Mouse (Mus musculus) right cerebral cortex, adult 18-20 months (tissue): ENCODE results near the gene Stom.

ENCODE experiments used
- DNase-seq: peaks from one replicate; pipeline ENCODE4 v3.0.0; 2022; ENCODE audit warnings: mixed read lengths

Stom gene

DNA sequence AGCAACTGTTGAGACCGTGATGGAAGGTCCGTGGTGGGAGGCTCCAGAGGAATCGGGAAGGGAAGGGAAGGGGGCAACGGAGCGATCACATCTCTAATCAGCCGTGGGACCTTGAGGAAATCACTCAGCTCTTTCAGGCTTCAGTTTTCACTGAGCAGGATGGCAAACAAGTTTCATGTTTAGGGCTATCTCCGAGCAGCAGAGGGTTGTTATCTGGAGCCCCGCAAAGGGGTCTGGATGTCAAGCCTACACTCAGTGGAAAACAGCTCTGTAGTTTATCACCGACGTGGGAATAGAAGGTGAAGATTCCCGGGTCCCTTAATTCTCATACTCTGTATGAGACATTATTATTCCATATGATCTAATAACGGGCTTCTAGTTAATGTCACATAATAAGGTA is 18.4 kb downstream of the Stom start:
- no peak for DNase-seq

DNA sequence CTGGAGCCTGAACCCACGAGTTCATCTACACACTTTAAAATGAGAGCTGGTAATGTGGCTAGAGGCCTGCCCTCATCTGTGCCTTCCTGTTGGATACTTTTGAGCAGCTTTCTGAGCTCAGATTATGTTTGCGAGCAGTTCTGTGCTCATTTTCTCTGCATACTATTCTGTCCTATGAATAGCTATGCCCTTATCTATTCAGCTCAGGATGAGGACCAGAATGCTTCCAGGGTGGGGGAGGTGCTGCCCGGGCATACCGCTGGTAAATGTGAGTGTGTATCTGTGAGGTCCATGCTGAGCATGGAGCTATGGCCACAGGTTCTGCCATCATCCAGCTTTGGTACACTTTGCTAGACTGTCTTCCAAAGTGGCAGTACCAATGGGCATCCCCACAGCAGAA is 19.2 kb downstream of the Stom start:
- no peak for DNase-seq

DNA sequence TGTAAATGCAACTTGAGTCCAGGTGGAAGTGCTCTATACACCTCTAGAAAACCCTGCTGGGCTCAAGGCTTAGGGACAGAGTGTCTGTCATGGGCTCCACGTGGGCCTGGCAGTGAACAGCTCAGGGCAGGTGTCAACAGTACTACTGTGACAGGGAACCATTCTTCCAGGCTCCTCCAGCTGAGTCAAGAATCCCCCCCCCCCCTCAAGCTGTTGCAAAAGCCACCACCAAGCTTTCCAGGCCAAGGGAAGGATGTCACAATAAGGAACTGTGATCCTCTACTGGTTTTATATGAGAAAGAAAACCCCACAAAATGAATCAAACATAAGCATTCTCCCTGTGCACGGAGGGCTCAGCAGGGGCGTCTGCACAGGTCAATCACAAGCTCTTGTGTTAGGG is 22.5 kb downstream of the Stom start:
- no peak for DNase-seq

DNA sequence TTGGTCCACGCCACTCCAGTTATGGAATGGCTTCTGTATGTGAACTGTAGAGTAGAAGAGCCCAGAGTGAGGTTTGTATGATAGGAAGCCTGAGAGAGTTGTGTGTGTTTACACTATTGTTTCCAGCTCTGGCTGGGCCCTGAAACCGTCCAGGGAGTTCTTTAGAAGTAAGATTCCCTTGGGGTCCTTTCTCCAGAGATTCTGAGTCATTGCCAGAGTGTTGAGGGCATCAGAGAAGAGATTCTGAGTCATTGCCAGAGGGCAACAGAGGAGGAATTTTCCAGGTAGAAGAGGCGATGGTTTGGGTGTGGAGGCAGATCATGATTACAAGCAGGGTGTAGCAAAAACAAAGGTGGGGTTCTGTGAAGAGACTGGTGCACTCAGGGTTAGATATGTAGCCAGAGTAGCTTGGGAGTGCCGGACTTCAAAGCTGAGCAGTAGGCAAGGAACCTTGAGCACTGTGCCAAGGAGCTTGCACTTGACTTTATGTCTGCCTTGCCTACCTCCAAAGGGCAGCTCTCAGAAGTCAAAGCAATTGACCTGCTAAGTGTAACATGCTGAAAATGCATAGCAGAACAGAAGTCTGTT is 26.8 kb downstream of the Stom start:
- DNase-seq, result no peak

DNA sequence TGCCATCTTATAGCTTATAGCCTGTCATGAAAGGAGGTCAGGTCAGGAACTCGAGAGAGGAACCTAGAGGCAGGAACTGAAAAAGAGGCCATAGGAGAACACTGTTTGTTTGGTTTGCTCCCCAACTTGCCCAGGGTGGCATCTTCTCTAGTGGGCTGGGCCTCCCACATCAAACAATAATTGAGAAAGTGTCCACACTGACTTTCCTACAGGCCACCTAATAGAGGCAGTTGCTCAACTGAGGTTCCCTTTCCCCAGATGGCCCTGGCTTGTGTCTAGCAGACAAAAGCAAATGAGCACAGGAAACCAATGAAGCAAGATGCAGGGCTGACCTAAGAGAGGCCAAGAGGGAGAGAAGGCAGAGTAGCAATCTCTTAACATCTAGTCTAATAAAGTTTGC is 28.6 kb downstream of the Stom start:
- DNase-seq, result no peak

DNA sequence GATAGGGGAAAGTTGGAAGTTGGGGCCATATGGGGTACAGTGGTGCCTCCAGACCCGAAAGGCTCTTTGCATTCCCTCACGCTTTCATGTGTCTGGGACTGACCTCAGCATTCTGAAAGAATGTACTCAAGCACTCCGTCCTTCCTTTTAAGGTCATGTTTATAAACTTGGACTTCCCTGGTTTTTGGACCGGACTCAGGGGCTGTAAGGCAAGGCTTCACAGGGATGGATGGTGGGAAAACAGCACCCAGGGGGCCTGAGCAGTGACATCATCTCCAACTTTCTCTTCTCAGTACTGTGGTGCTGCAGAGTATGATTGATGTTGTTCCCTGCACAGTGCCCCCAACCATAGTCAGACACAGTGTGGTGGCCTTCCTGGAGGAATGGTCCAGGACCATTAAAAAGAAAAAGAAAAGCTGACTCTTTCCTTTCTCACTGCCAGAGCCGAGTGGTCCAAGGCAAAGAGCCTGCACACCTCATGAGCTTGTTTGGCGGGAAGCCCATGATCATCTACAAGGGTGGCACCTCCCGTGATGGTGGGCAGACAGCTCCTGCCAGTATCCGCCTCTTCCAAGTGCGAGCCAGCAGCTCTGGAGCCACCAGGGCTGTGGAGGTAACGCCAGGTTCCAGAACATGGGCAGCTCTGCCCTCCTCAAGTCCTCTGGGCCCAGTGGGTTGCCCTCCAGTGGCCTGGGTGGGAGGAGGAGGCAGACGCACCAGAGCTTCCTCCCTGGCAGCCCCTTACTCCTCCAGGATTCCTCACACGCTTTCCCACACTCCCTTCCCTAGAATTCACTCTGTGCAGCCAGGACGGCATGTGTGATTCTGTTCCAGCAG is 34.5 kb downstream of the Stom start:
- no peak for DNase-seq

DNA sequence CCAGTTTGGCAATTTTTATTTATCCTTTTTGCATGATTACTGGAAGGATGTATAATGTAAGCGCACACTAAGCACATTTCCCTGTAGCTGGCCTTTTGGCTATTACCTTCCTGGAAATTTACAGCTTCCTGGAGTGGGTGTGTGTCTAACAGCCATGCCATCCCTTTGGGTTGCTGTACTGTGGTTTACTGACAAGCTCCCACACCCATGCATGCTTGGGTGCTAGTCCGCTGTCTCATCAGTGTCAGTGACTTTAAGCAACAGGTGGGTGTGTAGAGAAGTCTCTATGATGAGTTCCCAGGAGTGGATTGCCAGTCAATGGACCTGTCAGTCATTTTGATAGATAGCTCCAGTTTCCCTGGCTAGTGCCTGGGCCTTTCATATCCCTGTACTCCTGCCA is 37.3 kb downstream of the Stom start:
- no peak for DNase-seq

DNA sequence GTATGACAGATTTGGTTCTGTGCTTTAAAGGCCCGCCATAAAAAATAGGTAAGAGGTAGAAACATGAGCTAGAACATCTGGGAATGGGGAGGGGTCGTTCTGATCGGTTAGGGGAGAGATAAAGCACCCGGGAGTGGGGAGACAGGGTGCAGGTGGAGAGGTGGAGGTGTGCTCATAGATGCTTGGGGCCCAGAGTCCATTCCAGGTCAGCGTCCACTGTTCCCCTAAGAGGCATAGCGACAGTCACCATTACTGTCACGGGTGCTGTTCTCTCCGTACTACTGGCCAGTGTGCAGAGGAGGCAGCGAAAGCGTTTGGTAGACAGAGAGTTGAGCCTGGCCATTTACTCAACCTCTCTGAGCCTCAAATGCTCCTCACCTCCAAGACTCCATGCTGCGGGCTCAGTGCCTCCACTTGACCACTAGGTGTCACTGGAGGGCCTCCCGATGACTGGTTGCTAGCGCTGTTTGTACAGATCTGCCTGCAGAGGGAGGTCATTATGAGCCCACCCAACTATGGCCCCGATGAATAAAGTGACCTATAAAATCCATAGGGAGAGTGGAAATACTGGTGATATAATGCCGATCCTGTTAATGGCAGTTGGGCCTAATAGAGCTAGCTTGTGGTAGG is 39.0 kb downstream of the Stom start:
- peak; percentile 71 for DNase-seq

DNA sequence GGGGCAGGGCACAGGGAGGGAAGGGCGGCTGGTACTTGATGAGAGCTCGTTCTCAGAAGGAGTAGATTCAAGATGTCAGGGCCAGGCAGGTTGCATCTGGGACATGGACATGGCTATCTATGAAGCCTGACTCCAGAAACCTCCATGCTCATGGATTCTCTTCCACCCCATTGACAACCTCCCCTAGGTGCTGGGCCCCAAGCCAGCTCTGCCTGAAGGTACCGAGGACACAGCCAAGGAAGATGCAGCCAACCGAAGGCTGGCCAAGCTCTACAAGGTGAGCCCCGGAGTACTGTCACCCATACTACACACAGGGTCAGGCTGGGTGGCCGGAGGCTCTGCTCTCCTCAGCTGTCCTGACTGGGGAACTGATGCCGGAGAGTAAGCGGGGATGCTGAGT is 43.5 kb downstream of the Stom start:
- DNase-seq, result no peak

DNA sequence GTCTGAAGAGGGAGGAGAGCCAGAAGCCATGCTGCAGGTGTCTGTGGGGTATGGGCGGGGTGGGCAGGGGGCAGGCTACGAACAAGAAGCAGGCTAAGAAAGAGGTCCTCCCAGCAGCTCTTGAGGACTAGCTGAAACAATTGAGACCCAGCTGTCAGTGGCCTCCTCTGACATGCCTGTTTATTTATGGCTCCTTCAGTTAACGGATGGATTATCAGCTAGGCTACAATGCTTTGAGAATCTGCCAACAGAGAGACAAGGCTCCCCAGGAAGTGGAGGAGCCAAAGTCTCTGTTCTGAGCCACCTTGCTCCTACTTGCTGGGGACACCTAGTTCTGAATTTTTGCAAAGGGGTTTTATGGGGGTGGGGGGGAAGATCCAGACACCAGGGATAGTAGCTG is 44.1 kb downstream of the Stom start:
- no peak for DNase-seq

DNA sequence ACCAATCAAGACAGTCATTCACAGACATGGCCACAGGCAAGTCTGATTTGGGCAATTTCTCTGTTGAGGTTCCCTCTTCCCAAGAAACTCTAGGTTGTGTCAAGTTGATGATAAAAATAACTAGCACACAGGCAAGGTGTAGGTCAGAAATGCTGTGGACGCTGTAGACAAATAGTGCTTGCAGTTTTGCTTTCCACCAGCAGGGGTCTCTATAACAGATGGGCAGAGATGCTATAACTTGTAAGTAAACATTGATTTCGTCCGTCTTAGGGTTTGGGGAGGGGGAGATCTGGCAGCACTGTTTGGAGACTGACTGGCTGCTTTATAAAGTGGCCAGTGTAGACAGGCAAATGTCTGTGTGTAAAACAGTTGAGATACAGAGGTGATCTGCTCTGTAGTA is 44.9 kb downstream of the Stom start:
- no peak for DNase-seq

DNA sequence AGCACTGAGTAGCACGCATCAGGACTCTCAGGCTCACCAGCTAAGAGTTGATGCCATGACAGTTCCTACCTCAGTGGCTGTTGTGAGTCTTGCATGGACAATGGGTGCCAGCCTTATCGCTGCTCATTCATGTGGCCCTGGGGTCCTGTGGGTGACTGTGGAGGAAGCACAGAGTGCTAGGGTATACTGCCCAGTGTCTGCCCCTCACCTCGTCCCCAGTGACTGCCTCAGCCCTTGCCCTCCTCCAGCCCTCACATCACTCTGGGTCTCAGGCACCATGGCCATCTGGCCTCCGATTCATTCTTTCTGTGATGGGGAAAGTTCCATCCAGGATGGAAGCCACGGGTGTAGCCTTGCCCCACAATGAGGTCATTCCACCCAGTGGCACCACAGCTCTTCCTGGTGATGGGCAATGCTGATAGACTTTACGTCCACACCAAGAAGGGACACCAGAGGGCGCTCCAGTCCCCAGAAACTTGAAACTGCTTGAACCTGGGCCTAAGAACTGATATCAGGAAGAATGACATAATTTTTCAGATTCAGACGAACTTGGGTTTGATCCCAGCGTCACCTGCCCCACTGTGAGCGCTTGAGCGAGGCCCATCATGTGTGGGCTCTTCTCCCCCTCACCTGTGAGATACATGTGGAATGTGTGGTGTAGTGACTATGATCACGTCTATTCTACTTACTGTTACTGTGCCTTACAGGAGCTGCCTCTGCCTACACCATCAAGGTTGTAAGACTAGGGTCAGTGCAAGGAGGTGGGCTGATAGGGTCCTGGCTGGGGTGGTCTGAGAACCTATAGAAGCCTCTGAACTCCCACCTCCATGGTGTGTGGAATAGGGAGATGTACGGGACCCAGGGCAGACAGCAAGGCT is 47.8 kb downstream of the Stom start:
- peak; percentile 73 for DNase-seq

DNA sequence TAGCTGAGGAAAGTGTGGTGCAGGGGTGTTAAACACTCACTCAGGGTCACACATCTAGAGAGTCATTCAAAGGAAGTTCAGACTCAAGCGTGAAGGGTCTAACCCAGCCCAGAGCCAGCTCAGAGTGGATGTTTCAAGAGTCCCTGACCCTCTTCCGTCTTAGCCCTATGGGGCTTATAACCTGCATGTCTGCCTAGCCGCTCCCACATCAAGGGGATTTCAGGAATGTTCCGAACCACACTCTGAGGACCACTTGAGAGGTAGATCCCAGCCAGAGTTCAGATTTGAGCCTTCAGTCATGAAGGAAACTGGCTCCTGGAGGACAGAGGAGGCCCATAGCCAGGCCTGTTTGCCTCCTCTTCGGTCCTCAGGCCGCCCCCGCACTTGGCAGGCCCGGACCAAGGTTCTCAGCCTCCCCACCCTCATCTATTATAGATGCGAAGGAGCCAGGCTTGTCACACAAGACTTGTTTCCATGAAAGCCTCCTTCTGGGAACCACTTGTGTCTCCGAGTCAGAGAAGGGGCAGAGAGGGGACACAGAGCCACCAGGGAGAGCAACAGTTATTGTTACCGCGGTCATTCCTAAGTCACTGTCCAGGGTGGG is 49.7 kb downstream of the Stom start:
- no peak for DNase-seq

DNA sequence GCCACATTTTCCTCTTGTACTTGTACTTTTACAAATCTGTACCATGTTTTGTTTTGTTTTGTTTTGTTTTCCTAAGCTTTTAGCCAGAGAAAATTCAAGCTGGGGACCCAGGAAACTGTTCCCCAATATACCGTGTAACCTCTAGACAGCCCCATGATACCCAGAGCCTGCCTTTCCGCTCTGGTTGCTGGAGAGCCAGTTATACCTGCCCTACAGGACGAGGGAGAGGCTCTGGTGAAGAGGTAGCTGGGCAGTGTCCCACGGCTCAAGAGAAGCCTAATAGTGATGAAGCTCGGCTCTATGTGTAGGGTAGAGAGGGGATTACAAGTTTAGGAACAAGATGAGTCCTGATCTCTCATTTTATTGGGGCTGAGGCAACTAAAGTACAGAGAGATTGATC is 51.6 kb downstream of the Stom start:
- DNase-seq, result no peak

DNA sequence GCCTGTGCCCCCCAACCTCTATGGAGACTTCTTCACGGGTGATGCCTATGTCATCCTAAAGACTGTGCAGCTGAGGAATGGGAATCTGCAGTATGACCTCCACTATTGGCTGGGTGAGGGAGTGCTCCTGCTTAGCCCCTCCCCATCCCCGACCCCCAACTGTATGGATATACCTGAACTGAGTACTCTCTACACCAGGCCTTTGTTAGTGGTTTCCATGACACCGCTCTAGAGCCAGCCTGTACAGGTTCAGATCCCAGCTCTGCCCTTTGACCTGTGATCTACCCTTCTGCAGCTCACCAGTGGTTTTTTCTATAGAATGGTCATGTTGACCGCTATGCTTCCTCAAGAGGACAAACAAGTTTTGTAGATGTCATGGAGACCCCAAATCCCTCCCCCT is 52.8 kb downstream of the Stom start:
- no peak for DNase-seq

DNA sequence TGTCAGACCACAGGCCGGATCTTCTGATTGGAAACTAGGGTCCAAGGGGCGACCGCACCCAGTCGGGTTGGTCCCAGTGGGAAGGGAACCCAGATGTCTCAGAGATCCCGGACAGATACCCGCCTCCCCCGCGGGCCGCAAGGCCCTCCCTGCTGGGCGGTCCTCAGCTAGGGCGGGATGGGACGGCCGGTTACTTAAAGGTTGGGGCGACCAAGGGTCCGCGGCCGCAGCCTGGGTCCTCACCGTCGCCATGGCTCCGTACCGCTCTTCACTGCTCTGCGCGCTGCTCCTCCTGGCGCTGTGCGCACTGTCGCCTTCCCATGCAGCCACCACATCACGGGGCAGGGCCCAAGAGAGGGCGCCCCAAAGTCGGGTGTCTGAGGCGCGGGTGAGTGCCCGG is 54.6 kb downstream of the Stom start:
- DNase-seq, result no peak

DNA sequence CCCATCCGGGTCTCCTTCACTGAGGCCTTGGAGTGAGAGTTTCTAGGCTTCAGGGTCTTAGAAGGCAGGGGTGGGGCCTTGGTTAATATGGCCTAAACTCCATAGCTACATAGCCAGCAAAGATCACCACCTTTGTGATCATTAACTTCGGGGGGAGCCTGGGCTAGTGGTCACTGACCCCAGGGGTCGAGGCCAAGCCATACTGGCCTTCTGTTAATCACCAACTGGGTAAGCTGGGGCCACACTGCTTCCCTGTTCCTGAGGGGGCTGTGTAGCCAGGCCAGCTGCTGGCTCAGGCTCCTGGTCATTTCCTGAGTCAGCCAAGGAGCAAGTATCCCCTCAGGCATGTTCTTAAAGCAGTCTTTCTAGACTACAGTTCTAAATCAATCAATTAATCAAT is 56.8 kb downstream of the Stom start:
- DNase-seq, result no peak

DNA sequence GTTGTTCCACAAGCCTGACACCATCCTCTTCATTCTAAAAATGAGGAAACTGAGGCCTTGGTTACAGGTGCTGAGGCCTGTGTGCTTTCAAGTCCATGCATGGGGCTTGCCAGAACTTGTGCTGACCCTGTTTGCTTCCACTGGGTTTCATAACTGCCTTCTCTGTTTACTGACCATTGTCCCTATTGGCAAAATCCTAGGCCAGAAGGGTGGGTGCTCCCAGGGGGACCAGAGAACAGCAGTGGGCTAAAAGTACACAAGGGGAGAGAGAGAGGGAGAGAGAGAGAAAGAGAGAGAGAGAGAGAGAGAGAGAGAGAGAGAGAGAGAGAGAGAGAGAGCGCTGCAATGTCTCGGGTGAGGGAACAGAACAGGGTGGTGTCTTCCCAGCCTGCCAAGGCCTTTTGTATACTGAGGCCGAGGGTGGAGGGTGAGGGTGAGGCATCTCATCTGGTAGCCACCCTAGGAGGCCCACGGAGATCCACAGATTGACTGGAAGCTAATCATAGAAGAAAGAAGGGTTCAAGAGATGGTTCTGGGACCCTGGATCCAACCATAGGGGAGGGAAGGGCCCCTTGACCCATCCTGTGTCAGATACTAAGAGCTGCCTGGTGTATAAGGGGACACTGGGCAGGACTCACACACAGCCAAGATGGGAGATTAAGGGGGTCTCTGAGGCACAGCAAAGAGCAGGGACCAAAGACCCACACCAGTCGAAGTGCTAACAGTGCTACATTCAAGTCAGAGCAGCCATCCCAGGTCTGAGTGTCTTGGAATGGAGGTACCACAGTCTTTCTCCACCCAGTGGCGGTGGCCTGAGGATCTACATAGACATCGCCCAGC is 58.2 kb downstream of the Stom start:
- DNase-seq, result no peak

DNA sequence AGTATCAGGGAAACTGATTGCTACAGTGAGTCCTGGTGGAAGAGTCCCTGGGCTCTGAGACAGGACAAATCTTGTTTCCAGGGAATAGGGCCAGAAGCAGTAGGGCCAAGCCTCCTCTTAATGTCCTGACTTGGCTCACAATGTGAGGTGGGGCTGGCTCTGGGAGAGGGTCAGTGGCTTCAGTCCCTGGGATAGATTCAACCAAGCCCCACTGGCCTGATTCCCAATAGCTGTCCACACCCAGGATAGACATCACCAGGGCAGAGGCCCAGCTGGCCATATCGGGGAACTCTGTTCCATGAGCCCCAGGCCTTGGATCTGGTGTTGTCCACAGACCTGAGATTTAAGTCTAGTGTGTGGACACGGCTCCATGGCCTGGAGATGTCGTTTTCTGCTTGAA is 59.1 kb downstream of the Stom start:
- DNase-seq, result no peak

DNA sequence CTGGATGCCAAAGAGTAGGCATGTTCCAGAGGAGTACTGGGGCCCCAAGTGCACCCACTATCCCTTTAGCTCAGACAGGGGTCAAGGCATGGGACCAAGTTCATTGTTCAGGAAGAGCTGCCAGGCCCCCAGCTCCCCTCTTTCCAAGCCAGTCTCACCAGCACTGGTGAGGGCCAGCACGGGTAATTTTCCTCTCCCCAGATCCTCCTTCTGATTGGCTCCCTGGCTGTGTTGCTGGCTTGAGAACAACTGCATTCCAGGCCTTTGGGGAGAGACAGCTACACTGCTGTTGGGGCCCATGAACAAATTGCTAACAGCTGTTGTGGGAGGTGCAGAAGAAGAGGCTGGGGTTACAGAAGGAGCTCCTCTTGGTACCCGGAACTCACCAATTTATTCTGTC is 63.2 kb downstream of the Stom start:
- DNase-seq, result peak; percentile 56

DNA sequence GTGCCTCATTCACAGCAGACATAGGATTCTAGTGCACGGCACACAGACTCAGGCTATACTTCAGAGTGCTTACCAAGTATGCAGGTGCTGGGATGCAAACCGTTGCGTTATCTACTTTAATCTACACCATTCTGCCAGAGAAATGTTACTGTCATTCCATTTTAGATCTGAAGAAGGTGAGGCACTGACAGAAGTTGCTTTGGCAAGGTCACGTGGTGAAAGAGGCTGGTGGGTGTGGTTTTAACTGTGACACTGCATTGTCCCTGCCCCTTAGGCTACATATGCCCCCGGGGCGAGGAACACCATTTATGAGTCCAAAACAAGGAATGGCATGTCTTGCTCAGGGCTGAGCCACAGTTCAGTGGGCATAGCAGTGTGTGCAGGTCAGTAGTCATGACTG is 63.9 kb downstream of the Stom start:
- no peak for DNase-seq

DNA sequence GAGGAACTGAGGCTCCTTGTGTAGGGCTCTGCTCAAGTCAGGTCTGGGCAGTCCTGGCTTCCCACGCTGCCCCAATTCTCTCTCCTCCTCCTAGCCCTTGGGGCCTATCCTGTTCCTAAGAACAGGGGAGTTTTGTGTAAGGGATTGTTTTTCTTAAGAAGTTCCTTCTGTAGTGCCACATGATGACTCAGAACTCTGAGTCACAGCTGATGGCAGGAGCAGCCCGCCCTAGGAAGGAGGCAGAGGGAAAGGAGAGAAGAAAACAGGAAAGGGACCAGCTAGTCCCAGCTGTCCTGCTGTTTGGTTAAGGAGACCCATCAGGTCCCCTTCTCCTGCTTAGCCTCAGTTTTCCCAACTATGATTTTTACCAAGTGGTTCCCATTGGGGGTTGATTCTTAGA is 65.0 kb downstream of the Stom start:
- peak; percentile 84 for DNase-seq
